Mouse (Mus musculus): ENCODE data around the gene Ubxn6. TPM values are rescaled to one million over a fixed set of nuclear protein-coding genes. Genes with fewer than 3 reads are reported as not detected.

Ubxn6 gene
- polyA plus RNA-seq, 1 experiment = 38.7 TPM

DNA sequence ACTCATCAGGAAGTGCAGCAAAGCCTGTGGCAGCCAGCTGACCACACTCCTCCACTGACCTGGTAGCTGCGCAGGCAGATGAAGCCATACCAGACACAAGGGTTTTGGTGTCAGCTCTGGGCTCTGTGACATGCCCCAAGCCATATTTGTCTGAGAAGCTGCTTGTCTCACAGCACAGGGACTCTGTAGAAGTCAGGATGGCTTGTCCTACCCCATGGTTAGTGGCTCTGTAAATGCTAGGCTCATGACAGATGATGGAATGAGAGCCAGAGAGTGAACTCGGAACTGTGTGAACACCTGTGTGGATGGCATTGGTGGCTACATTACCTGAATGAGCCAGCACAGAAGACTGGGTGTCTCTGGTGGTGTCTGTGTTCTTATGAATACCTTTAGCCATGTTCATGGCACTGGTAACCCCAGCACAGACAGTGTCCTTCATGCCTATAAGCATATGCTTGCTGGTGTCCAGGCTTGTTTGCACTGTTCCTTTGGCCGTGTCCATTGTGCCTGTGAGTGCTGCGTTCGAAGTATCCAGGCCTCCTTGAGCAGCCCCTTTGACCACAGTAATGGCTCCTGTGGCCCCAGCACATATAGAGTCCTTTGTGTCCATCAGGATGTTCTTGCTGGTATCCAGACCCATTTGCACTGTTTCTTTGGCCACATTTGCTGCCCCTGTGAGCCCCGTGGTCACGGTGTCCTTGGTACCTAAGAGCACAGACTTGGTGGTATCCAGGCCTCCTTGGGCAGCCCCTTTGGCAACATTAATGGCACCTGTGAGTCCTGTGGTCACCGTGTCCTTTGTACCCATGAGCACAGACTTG, 28.8 kb upstream of the Ubxn6 start:
- Histone ChIP-seq H3K9ac (ENCODE audit: low read depth, poor library complexity, severe bottlenecking) (no peak overlapping the region), H3K4me3 (ENCODE audit: low read depth, low read length) (no peak overlapping the region), H3K27me3 (ENCODE audit: control insufficient read depth, insufficient read depth, low read length, poor library complexity, severe bottlenecking) (no peaks in the 10 kb centered on the region), H3K9me3 (replicated peaks; ENCODE audit: control insufficient read depth, insufficient read depth, low read length, poor library complexity, severe bottlenecking) (no peaks in the 10 kb centered on the region), H3K4me1 (ENCODE audit: control insufficient read depth, insufficient read depth, low read length) (no peaks in the 10 kb centered on the region), H3K27ac (ENCODE audit: insufficient read depth, low read length) (no peak overlapping the region), H3K36me3 (ENCODE audit: control insufficient read depth, insufficient read depth, low read length, poor library complexity, severe bottlenecking) (peaks cover 20% of the 10 kb centered on the region)
- no peak for TF ChIP-seq POLR2A (IDR thresholded peaks at IDR 0.05; ENCODE audit: insufficient read depth, low read length)
- TF ChIP-seq CTCF (IDR thresholded peaks at IDR 0.05; ENCODE audit: low read depth, low read length) = no peak
- no peak for TF ChIP-seq EP300 (IDR thresholded peaks at IDR 0.05; ENCODE audit: insufficient read depth, low read depth, low read length)

DNA sequence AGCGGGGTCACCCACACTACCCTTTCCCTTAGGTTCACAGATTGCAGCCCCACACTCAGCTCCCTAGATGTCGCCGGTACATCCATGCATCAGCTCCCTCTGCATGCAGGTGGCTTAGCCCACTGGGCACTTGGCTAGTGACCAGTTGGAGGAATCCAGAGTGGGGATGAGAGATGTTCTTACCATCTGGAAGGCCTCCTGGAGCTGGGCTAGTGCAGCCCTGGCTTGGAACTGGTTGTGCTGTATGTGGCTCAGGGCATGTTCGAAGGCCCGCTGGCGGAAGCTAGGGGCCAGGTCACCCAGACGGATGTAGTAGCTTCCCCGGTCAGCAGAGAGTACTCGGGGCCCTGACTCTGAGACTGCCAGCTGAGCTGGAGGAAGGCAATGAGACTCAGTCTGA, 28.1 kb upstream of the Ubxn6 start:
- no peak overlapping the region for H3K9ac ChIP-seq (ENCODE audit: low read depth, poor library complexity, severe bottlenecking)
- H3K9me3 ChIP-seq (replicated peaks; ENCODE audit: control insufficient read depth, insufficient read depth, low read length, poor library complexity, severe bottlenecking) = no peaks in the 10 kb centered on the region
- H3K27me3 ChIP-seq (ENCODE audit: control insufficient read depth, insufficient read depth, low read length, poor library complexity, severe bottlenecking) = no peaks in the 10 kb centered on the region
- no peak overlapping the region for H3K27ac ChIP-seq (ENCODE audit: insufficient read depth, low read length)
- H3K36me3 ChIP-seq (ENCODE audit: control insufficient read depth, insufficient read depth, low read length, poor library complexity, severe bottlenecking) = peaks cover 28% of the 10 kb centered on the region
- H3K4me1 ChIP-seq (ENCODE audit: control insufficient read depth, insufficient read depth, low read length) = no peaks in the 10 kb centered on the region
- TF ChIP-seq EP300 (IDR thresholded peaks at IDR 0.05; ENCODE audit: insufficient read depth, low read depth, low read length) (no peak), CTCF (IDR thresholded peaks at IDR 0.05; ENCODE audit: low read depth, low read length) (no peak), POLR2A (IDR thresholded peaks at IDR 0.05; ENCODE audit: insufficient read depth, low read length) (no peak)
- H3K4me3 ChIP-seq (ENCODE audit: low read depth, low read length) = no peak overlapping the region

DNA sequence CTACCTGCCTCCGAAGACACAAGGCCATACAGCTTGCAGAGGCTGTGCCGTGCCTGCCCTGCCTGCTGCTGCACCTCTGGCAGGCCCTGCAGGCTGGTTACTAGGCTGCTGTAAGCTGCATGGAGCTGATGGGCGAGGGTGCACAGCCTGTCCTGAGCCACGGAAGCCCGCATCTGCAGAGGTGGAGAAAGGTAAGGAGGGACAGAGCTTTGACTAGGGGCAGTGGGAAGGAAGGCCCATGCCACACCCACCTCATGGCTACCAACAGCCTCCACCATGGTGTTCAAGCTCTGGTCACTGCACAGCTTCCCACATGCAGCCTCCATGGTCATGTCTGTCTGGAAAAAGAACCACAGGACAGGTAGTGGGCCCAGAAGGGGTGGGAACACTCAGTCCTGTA, 27.3 kb upstream of the Ubxn6 start:
- peaks cover 29% of the 10 kb centered on the region for H3K36me3 ChIP-seq (ENCODE audit: control insufficient read depth, insufficient read depth, low read length, poor library complexity, severe bottlenecking)
- TF ChIP-seq CTCF (IDR thresholded peaks at IDR 0.05; ENCODE audit: low read depth, low read length) = no peak
- no peak for TF ChIP-seq POLR2A (IDR thresholded peaks at IDR 0.05; ENCODE audit: insufficient read depth, low read length)
- no peak for TF ChIP-seq EP300 (IDR thresholded peaks at IDR 0.05; ENCODE audit: insufficient read depth, low read depth, low read length)

DNA sequence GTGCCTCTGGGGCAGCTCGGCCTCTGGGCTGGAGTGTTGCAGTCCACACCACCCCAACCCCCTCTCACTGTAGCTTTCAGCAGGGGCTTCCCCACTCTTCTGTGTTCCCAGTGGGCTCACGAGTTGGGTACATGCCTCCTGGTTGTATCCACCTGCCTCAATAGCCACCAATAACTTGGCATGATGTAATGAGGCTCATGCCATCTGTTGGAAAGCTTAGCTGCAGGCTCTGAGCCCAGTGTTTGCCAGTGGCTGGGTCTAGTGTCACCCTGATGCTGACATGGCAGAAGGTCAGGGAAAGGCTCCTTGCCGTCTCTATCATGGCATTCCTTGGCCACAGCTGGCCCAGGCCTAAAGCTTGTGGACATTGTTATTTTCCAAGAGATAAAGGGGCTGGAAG, 26.0 kb upstream of the Ubxn6 start:
- no peak overlapping the region for H3K4me3 ChIP-seq (ENCODE audit: low read depth, low read length)
- H3K9me3 ChIP-seq (replicated peaks; ENCODE audit: control insufficient read depth, insufficient read depth, low read length, poor library complexity, severe bottlenecking) = no peaks in the 10 kb centered on the region
- H3K27me3 ChIP-seq (ENCODE audit: control insufficient read depth, insufficient read depth, low read length, poor library complexity, severe bottlenecking) = no peaks in the 10 kb centered on the region
- no peak overlapping the region for H3K9ac ChIP-seq (ENCODE audit: low read depth, poor library complexity, severe bottlenecking)
- TF ChIP-seq CTCF (IDR thresholded peaks at IDR 0.05; ENCODE audit: low read depth, low read length) (no peak), EP300 (IDR thresholded peaks at IDR 0.05; ENCODE audit: insufficient read depth, low read depth, low read length) (no peak), POLR2A (IDR thresholded peaks at IDR 0.05; ENCODE audit: insufficient read depth, low read length) (no peak)
- no peak overlapping the region for H3K27ac ChIP-seq (ENCODE audit: insufficient read depth, low read length)
- H3K4me1 ChIP-seq (ENCODE audit: control insufficient read depth, insufficient read depth, low read length) = no peaks in the 10 kb centered on the region
- peaks cover 38% of the 10 kb centered on the region for H3K36me3 ChIP-seq (ENCODE audit: control insufficient read depth, insufficient read depth, low read length, poor library complexity, severe bottlenecking)

More for the DNA sequence above, 27.3 kb upstream of the Ubxn6 start:
- Histone ChIP-seq H3K27ac (ENCODE audit: insufficient read depth, low read length) (no peak overlapping the region), H3K4me1 (ENCODE audit: control insufficient read depth, insufficient read depth, low read length) (no peaks in the 10 kb centered on the region), H3K27me3 (ENCODE audit: control insufficient read depth, insufficient read depth, low read length, poor library complexity, severe bottlenecking) (no peaks in the 10 kb centered on the region), H3K4me3 (ENCODE audit: low read depth, low read length) (no peak overlapping the region), H3K9me3 (replicated peaks; ENCODE audit: control insufficient read depth, insufficient read depth, low read length, poor library complexity, severe bottlenecking) (no peaks in the 10 kb centered on the region), H3K9ac (ENCODE audit: low read depth, poor library complexity, severe bottlenecking) (no peak overlapping the region)

DNA sequence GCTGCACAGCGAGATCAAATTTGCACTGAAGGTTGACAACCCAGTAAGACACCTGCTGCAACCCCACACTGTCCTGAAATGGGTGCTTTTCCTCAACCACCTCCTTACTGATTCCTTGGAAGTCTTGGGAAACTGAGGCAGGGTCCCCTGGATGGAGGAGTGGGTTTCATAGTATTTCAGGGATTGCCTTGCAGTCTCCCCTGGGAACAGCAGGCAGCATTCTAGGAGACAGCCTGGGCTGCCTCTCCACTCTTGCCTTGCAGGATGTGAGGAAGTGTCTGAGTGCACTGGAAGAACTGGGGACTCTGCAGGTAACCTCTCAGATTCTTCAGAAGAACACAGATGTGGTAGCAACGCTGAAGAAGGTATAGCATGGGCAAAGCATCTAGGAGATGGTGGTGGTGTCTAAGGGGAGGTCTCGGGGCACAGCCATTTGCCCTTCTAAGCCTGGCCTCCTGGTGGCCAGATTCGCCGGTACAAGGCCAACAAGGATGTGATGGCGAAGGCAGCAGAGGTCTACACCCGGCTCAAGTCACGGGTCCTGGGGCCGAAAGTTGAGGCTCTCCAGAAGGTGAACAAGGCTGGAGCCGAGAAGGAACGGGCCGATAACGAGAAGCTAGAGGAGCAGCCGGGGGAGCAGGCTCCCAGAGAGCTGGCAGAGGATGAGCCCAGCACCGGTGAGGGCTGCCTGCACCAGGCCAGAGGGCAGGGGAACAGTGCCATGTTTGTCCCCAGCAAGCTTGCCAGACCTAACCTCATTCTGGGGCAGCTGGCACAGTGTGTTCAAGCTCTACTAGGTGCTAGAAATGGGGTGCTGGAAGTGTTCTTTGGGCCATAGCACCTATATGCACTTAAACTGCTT, 24.1 kb upstream of the Ubxn6 start:
- Histone ChIP-seq H3K9ac (ENCODE audit: low read depth, poor library complexity, severe bottlenecking) (no peak overlapping the region), H3K27me3 (ENCODE audit: control insufficient read depth, insufficient read depth, low read length, poor library complexity, severe bottlenecking) (no peaks in the 10 kb centered on the region), H3K4me1 (ENCODE audit: control insufficient read depth, insufficient read depth, low read length) (no peaks in the 10 kb centered on the region), H3K9me3 (replicated peaks; ENCODE audit: control insufficient read depth, insufficient read depth, low read length, poor library complexity, severe bottlenecking) (no peaks in the 10 kb centered on the region), H3K36me3 (ENCODE audit: control insufficient read depth, insufficient read depth, low read length, poor library complexity, severe bottlenecking) (peaks cover 42% of the 10 kb centered on the region), H3K27ac (ENCODE audit: insufficient read depth, low read length) (no peak overlapping the region), H3K4me3 (ENCODE audit: low read depth, low read length) (no peak overlapping the region)
- TF ChIP-seq CTCF (IDR thresholded peaks at IDR 0.05; ENCODE audit: low read depth, low read length) = no peak
- TF ChIP-seq EP300 (IDR thresholded peaks at IDR 0.05; ENCODE audit: insufficient read depth, low read depth, low read length) = no peak
- TF ChIP-seq POLR2A (IDR thresholded peaks at IDR 0.05; ENCODE audit: insufficient read depth, low read length) = no peak

All from ES-Bruce4 (cell line).